Mouse (Mus musculus) kidney, embryonic 16.5 days (tissue): ENCODE measurements at regions not wholly inside any gene's neighbourhood (a gene's known extent, or its start where the extent isn't known, plus 50 kb on each side); places are given as distances from the start of the nearest gene placed in this dataset.

Experiments used
- ATAC-seq: fragments of 200-750 bp; cut with Nextera tagmentation; 2 replicates; pipeline ENCODE4 v1.8.0; 2017; ENCODE audit warnings: moderate TSS enrichment; ENCODE audit not compliant: low FRiP score, low TSS enrichment
- H3K27ac ChIP-seq: fragments of 300-500 bp; sonication (generic); 2 replicates; pipeline ENCODE4 v1.5.1; 2014; ENCODE audit warnings: low read length
- H3K27me3 ChIP-seq: fragments of 300-500 bp; sonication (generic); 2 replicates; pipeline ENCODE4 v1.6.1; 2014; ENCODE audit warnings: low read length, control low read depth, mixed read lengths; ENCODE audit not compliant: insufficient read depth
- H3K36me3 ChIP-seq: fragments of 300-500 bp; sonication (generic); 2 replicates; pipeline ENCODE4 v1.6.1; 2014; ENCODE audit warnings: low read length, control low read depth, mixed read lengths; ENCODE audit not compliant: insufficient read depth
- H3K4me1 ChIP-seq: fragments of 300-500 bp; sonication (generic); 2 replicates; pipeline ENCODE4 v1.6.1; 2014; ENCODE audit warnings: low read length, control low read depth, mixed read lengths; ENCODE audit not compliant: insufficient read depth
- H3K4me2 ChIP-seq: fragments of 300-500 bp; sonication (generic); replicated peaks from 2 replicates; pipeline ENCODE4 v1.6.1; 2014; ENCODE audit warnings: low read depth, low read length
- H3K4me3 ChIP-seq: fragments of 300-500 bp; sonication (generic); 2 replicates; pipeline ENCODE4 v1.5.1; 2014; ENCODE audit warnings: mild to moderate bottlenecking, low read length
- H3K9ac ChIP-seq: fragments of 300-500 bp; sonication (generic); replicated peaks from 2 replicates; pipeline ENCODE4 v1.6.1; 2014; ENCODE audit warnings: low read length
- H3K9me3 ChIP-seq: fragments of 300-500 bp; sonication (generic); 2 replicates; pipeline ENCODE4 v1.6.1; 2016; ENCODE audit warnings: low read length, control low read depth
- WGBS: fragments of 180-500 bp; shearing (Covaris S2); extraction: QIAGEN DNeasy Blood & Tissue Kit; methylation state at CpG from one replicate; pipeline ENCODE4 v1.1.7; 2014; 5-methylcytosine and 5-hydroxymethylcytosine counted together

DNA sequence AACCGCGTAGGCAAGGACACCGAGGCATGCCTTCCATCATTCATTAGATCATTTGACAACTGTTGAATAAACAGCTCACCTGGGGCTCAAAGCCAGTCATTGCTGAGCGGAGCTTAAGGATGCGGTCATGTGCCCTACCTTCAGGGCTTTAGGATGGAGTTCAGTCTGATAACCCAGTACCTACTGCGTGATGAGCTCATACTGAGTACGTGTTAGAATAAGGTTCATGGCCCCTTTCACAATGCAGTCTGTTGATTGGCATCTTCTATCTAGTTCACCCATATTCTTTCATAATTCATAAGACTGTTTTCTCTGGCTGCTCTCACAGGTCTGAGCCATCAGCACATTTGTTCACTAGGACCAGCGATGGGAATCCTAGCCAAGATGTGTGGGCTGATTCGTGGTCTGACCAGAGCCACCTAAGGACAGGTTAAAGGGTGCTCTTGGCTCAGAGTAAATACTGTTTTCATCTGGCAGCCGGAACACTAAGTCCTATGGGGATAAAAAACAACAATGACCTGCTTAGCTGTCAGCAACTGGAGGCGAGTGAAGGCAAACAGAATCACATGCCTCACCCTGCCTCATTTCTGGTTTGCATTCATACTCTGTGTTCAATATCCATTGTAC is 71.4 kb upstream of the Elovl5 start:
- no peaks in the 10 kb centered on the region for H3K4me1 ChIP-seq
- no peaks in the 10 kb centered on the region for H3K27me3 ChIP-seq
- H3K4me2 ChIP-seq = no peak overlapping the region
- no peak overlapping the region for H3K9ac ChIP-seq
- ATAC-seq = no peak
- WGBS = 86% methylated on average over 11 of the region's 11 CpGs
- H3K27ac ChIP-seq = no peak overlapping the region
- H3K9me3 ChIP-seq = no peaks in the 10 kb centered on the region
- no peaks in the 10 kb centered on the region for H3K36me3 ChIP-seq
- H3K4me3 ChIP-seq = no peak overlapping the region

DNA sequence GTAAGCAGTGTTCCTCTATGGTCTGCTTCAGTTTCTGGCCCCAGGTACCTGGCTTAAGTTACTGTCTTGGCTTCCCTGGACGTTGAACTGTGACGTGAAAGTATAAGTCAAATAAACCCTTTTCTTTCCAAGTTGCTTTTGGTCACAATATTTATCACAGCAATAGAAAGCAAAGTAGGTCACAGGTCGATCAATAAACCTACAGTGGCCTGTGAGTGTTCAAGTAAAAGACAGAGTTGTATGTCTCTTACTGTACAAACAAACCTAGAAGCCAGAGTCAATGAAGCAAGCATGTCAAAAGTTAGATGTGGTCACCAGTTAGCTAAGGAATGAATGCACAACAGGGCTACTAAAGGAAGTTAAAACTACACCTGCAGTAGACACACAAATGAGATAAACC is 68.6 kb upstream of the Elovl5 start:
- Histone ChIP-seq H3K27me3 (no peaks in the 10 kb centered on the region), H3K9ac (no peak overlapping the region), H3K4me1 (peaks cover 8% of the 10 kb centered on the region), H3K36me3 (no peaks in the 10 kb centered on the region), H3K27ac (no peak overlapping the region), H3K4me2 (no peak overlapping the region), H3K9me3 (no peaks in the 10 kb centered on the region), H3K4me3 (no peak overlapping the region)
- WGBS = 77% methylated on average over 3 of the region's 3 CpGs
- no peak for ATAC-seq

GRCm38 (mm10) chr9:77849343-77849742 is 67.8 kb upstream of the Elovl5 start:
- no peaks in the 10 kb centered on the region for H3K27me3 ChIP-seq
- H3K9ac ChIP-seq = no peak overlapping the region
- no peak overlapping the region for H3K27ac ChIP-seq
- no peaks in the 10 kb centered on the region for H3K36me3 ChIP-seq
- H3K4me3 ChIP-seq = no peak overlapping the region
- H3K4me1 ChIP-seq = peaks cover 10% of the 10 kb centered on the region
- H3K9me3 ChIP-seq = no peaks in the 10 kb centered on the region
- no peak for ATAC-seq
- 62% methylated on average over 4 of the region's 4 CpGs for WGBS
- H3K4me2 ChIP-seq = no peak overlapping the region

- Histone ChIP-seq H3K9me3 (no peaks in the 10 kb centered on the region), H3K9ac (no peak overlapping the region), H3K36me3 (no peaks in the 10 kb centered on the region), H3K4me2 (no peak overlapping the region), H3K4me1 (peaks cover 16% of the 10 kb centered on the region), H3K27ac (peak overlapping the region; percentile 31), H3K4me3 (no peak overlapping the region), H3K27me3 (no peaks in the 10 kb centered on the region)
- no peak for ATAC-seq
- 63% methylated on average over 6 of the region's 6 CpGs for WGBS
Observed at GRCm38 (mm10) chr9:77851336-77851735, 65.8 kb upstream of the Elovl5 start.

- no peak overlapping the region for H3K9ac ChIP-seq
- no peaks in the 10 kb centered on the region for H3K36me3 ChIP-seq
- no peaks in the 10 kb centered on the region for H3K27me3 ChIP-seq
- H3K4me3 ChIP-seq = no peak overlapping the region
- ATAC-seq = no peak
- H3K4me2 ChIP-seq = no peak overlapping the region
- peaks cover 34% of the 10 kb centered on the region for H3K4me1 ChIP-seq
- 52% methylated on average over 9 of the region's 9 CpGs for WGBS
- H3K27ac ChIP-seq = peak overlapping the region; percentile 46
- no peaks in the 10 kb centered on the region for H3K9me3 ChIP-seq
Observed at GRCm38 (mm10) chr9:77857091-77858058, 59.8 kb upstream of the Elovl5 start.

- no peaks in the 10 kb centered on the region for H3K9me3 ChIP-seq
- H3K4me1 ChIP-seq = peaks cover 32% of the 10 kb centered on the region
- no peak overlapping the region for H3K4me2 ChIP-seq
- H3K27me3 ChIP-seq = no peaks in the 10 kb centered on the region
- H3K9ac ChIP-seq = no peak overlapping the region
- no peak for ATAC-seq
- H3K36me3 ChIP-seq = no peaks in the 10 kb centered on the region
- H3K4me3 ChIP-seq = no peak overlapping the region
- no peak overlapping the region for H3K27ac ChIP-seq
- WGBS = 53% methylated on average over 6 of the region's 6 CpGs
Observed at GRCm38 (mm10) chr9:77858127-77858794, 58.9 kb upstream of the Elovl5 start.
